Mouse (Mus musculus) frontal cortex, postnatal 14 days (tissue): Measurements from ENCODE around the gene Cabp1.
"Not testable (repeated sequence)": the region's sequence is repeated elsewhere in the genome, so short reads cannot be mapped to it uniquely, and the experiment has no call there.

Experiments
- DNase-seq, 2 experiments: peaks; one replicate each; pipeline ENCODE4 v3.0.0; 2022; ENCODE audit warnings: low spot score in 2 of 2

Cabp1 gene

GRCm38 (mm10) chr5:115152132-115152956 lies 41.8 kb downstream of the Cabp1 start:
- DNase-seq: no peak

GRCm38 (mm10) chr5:115151457-115151856 lies 42.7 kb downstream of the Cabp1 start:
- DNase-seq: no peak

- no peak for DNase-seq
Observed at GRCm38 (mm10) chr5:115150991-115151390, 43.2 kb downstream of the Cabp1 start.

GRCm38 (mm10) chr5:115149675-115150459 lies 44.3 kb downstream of the Cabp1 start:
- DNase-seq: no peak

GRCm38 (mm10) chr5:115148872-115149271 lies 45.3 kb downstream of the Cabp1 start:
- not testable (repeated sequence) for DNase-seq

GRCm38 (mm10) chr5:115148378-115148777 lies 45.8 kb downstream of the Cabp1 start:
- DNase-seq: no peak

GRCm38 (mm10) chr5:115147388-115147787 lies 46.8 kb downstream of the Cabp1 start:
- DNase-seq: no peak

GRCm38 (mm10) chr5:115146747-115147130 lies 47.4 kb downstream of the Cabp1 start:
- DNase-seq: no peak

- DNase-seq: no peak
Observed at GRCm38 (mm10) chr5:115145976-115146746, 48.0 kb downstream of the Cabp1 start.

GRCm38 (mm10) chr5:115145253-115145968 lies 48.8 kb downstream of the Cabp1 start:
- DNase-seq: no peak

GRCm38 (mm10) chr5:115144471-115144870 lies 49.7 kb downstream of the Cabp1 start:
- no peak for DNase-seq

- no peak for DNase-seq
Observed at GRCm38 (mm10) chr5:115143552-115143951, 50.6 kb downstream of the Cabp1 start.

GRCm38 (mm10) chr5:115142166-115142697 lies 51.9 kb downstream of the Cabp1 start:
- DNase-seq: no peak

GRCm38 (mm10) chr5:115140726-115141125 lies 53.5 kb downstream of the Cabp1 start:
- no peak for DNase-seq

GRCm38 (mm10) chr5:115139124-115139523 lies 55.1 kb downstream of the Cabp1 start:
- no peak for DNase-seq

GRCm38 (mm10) chr5:115134234-115135165 lies 59.7 kb downstream of the Cabp1 start, which contains the start of gene Unc119b:
Gene Unc119b (minus strand): TSS chr5:115134975.
- DNase-seq: peak; percentile 70 to 79

- no peak for DNase-seq
Observed at GRCm38 (mm10) chr5:115133358-115134066, 60.7 kb downstream of the Cabp1 start.

- DNase-seq: no peak
Observed at GRCm38 (mm10) chr5:115132465-115132864, 61.7 kb downstream of the Cabp1 start.

- DNase-seq: no peak
Observed at GRCm38 (mm10) chr5:115129328-115129727, 64.9 kb downstream of the Cabp1 start.
